Mouse (Mus musculus) intestine, postnatal 0 days (tissue): ENCODE measurements around the gene Opa3. TPM values are rescaled to one million over a fixed set of nuclear protein-coding genes. Genes with fewer than 3 reads are reported as not detected.
"Not testable (repeated sequence)": the region's sequence is repeated elsewhere in the genome, so short reads cannot be mapped to it uniquely, and the experiment has no call there.

Source experiments
- ATAC-seq: fragments of 200-750 bp; cut with Nextera tagmentation; 2 replicates; pipeline ENCODE4 v1.8.0; 2017; ENCODE audit warnings: mild to moderate bottlenecking, moderate TSS enrichment, moderate library complexity
- H3K27ac ChIP-seq: fragments of 300-500 bp; sonication (generic); 2 replicates; pipeline ENCODE4 v1.5.1; 2014; ENCODE audit warnings: mild to moderate bottlenecking, low read depth, low read length, moderate library complexity
- H3K27me3 ChIP-seq: fragments of 300-500 bp; sonication (generic); replicated peaks from 2 replicates; pipeline ENCODE4 v1.6.1; 2014; ENCODE audit warnings: low read length, mixed read lengths; ENCODE audit not compliant: control insufficient read depth, insufficient read depth
- H3K36me3 ChIP-seq: fragments of 300-500 bp; sonication (generic); 2 replicates; pipeline ENCODE4 v1.6.1; 2014; ENCODE audit warnings: mild to moderate bottlenecking, moderate library complexity; ENCODE audit not compliant: control insufficient read depth, insufficient read depth
- H3K4me1 ChIP-seq: fragments of 300-500 bp; sonication (generic); replicated peaks from 2 replicates; pipeline ENCODE4 v1.6.1; 2014; ENCODE audit warnings: antibody characterized with exemption, low read length, mixed read lengths; ENCODE audit not compliant: control insufficient read depth, insufficient read depth
- H3K4me2 ChIP-seq: fragments of 300-500 bp; sonication (generic); replicated peaks from 2 replicates; pipeline ENCODE4 v1.6.1; 2014; ENCODE audit warnings: low read depth, mild to moderate bottlenecking, moderate library complexity
- H3K4me3 ChIP-seq: fragments of 300-500 bp; sonication (generic); 2 replicates; pipeline ENCODE4 v1.5.1; 2014; ENCODE audit warnings: low read depth, low read length
- H3K9ac ChIP-seq: fragments of 300-500 bp; sonication (generic); 2 replicates; pipeline ENCODE4 v1.6.1; 2014; ENCODE audit warnings: mild to moderate bottlenecking, low read depth, low read length
- H3K9me3 ChIP-seq: fragments of 300-500 bp; sonication (generic); 2 replicates; pipeline ENCODE4 v1.6.1; 2016; ENCODE audit warnings: mixed run types; ENCODE audit not compliant: control insufficient read depth
- CTCF ChIP-seq: sonication (generic); IDR thresholded peaks from 2 replicates; pipeline ENCODE4 v1.5.1; 2016; ENCODE audit warnings: low read depth, mild to moderate bottlenecking, control low read depth, antibody characterized with exemption, moderate library complexity
- WGBS: fragments of 180-500 bp; shearing (Covaris S2); extraction: QIAGEN DNeasy Blood & Tissue Kit; methylation state at CpG from one replicate; pipeline ENCODE4 v1.1.7; 2014; 5-methylcytosine and 5-hydroxymethylcytosine counted together
- polyA plus RNA-seq: library from polyadenylated mRNA; unstranded; fragments of >200 nt; fragmentation: Nextera tagmentation; extraction: Ambion mirVana; gene quantifications from 2 replicates; pipeline ENCODE4 v1.2.1, GENCODE M21; 2015

Gene Opa3
- polyA plus RNA-seq, 1 experiment from 2014 or later = 27.5 TPM

GRCm38 (mm10) chr7:19272173-19272764 lies 44.1 kb downstream of the Opa3 start:
- H3K27me3 ChIP-seq = no peaks in the 10 kb centered on the region
- H3K9me3 ChIP-seq = no peaks in the 10 kb centered on the region
- no peaks in the 10 kb centered on the region for H3K4me1 ChIP-seq
- peak; percentile 70 for ATAC-seq
- 1% methylated on average over 31 of the region's 36 CpGs for WGBS
- peaks cover 6% of the 10 kb centered on the region; the same call in 1 of the 2 replicates for H3K36me3 ChIP-seq
- peak overlapping the region; percentile 93 for H3K4me3 ChIP-seq
- TF ChIP-seq CTCF = no peak
- peak overlapping the region; percentile 95 for H3K27ac ChIP-seq
- H3K4me2 ChIP-seq = peak overlapping the region; percentile 95
- H3K9ac ChIP-seq = peak overlapping the region; percentile 71

- TF ChIP-seq CTCF = peak; percentile 64
- Histone ChIP-seq H3K4me3 (no peak overlapping the region), H3K36me3 (no peaks in the 10 kb centered on the region), H3K9me3 (no peaks in the 10 kb centered on the region), H3K4me2 (no peak overlapping the region), H3K4me1 (no peaks in the 10 kb centered on the region; the same call in 1 of the 2 replicates), H3K27ac (no peak overlapping the region), H3K27me3 (peaks cover 32% of the 10 kb centered on the region), H3K9ac (no peak overlapping the region)
- WGBS = 55% methylated on average over 4 of the region's 4 CpGs
- ATAC-seq = no peak
Observed at GRCm38 (mm10) chr7:19276253-19276652, 48.1 kb downstream of the Opa3 start.

GRCm38 (mm10) chr7:19279052-19279451 lies 50.9 kb downstream of the Opa3 start:
- TF ChIP-seq CTCF = no peak
- ATAC-seq = no peak
- peaks cover 42% of the 10 kb centered on the region for H3K27me3 ChIP-seq
- H3K27ac ChIP-seq = no peak overlapping the region
- H3K36me3 ChIP-seq = no peaks in the 10 kb centered on the region
- no peak overlapping the region for H3K9ac ChIP-seq
- H3K9me3 ChIP-seq = no peaks in the 10 kb centered on the region
- peak overlapping the region; percentile 33 for H3K4me3 ChIP-seq
- peak overlapping the region; percentile 60 for H3K4me2 ChIP-seq
- WGBS = 3% methylated on average over 34 of the region's 34 CpGs
- no peaks in the 10 kb centered on the region; the same call in 1 of the 2 replicates for H3K4me1 ChIP-seq

GRCm38 (mm10) chr7:19279581-19280114 lies 51.5 kb downstream of the Opa3 start, which contains the start of gene Ppm1n:
Ppm1n (minus strand) TSS chr7:19280064.
- Histone ChIP-seq H3K27ac (no peak within 1 kb of the TSS), H3K9ac (no peak within 1 kb of the TSS), H3K4me2 (peak within 1 kb of the TSS; percentile 60), H3K4me3 (peak within 1 kb of the TSS; percentile 33), H3K9me3 (no peaks in the 10 kb centered on the region), H3K36me3 (no peaks in the 10 kb centered on the region), H3K27me3 (peaks cover 42% of the 10 kb centered on the region), H3K4me1 (no peaks in the 10 kb centered on the region; the same call in 1 of the 2 replicates)
- peak; percentile 33 for TF ChIP-seq CTCF
- no peak for ATAC-seq
- under 1% methylated on average over 46 of the region's 46 CpGs for WGBS

- not testable (repeated sequence) for H3K4me1 ChIP-seq, H3K27ac ChIP-seq, H3K9ac ChIP-seq, H3K36me3 ChIP-seq, H3K9me3 ChIP-seq
- 0 out of 2 replicates have a peak, but pooled peaks have one; percentile 2 for ATAC-seq
- 33% methylated on average over 6 of the region's 6 CpGs for WGBS
- Histone ChIP-seq H3K4me2 (peak overlapping the region; percentile 88), H3K27me3 (peaks cover 42% of the 10 kb centered on the region), H3K4me3 (0 out of 2 replicates have a peak overlapping the region, but pooled peaks have one; percentile 56)
- TF ChIP-seq CTCF = peak; percentile 80
Observed at GRCm38 (mm10) chr7:19281680-19282304, 53.7 kb downstream of the Opa3 start.

- no peaks in the 10 kb centered on the region; the same call in 1 of the 2 replicates for H3K4me1 ChIP-seq
Observed at GRCm38 (mm10) chr7:19282385-19282784, 54.3 kb downstream of the Opa3 start, which contains the start of gene Rtn2. Rtn2 (plus strand) TSS chr7:19282624.

More at GRCm38 (mm10) chr7:19282385-19282784, 54.3 kb downstream of the Opa3 start, which contains the start of gene Rtn2:
- WGBS = under 1% methylated on average over 36 of the region's 37 CpGs
- Histone ChIP-seq H3K27me3 (peaks cover 42% of the 10 kb centered on the region), H3K9me3 (no peaks in the 10 kb centered on the region), H3K4me2 (peak within 1 kb of the TSS; percentile 88), H3K27ac (no peak within 1 kb of the TSS), H3K4me3 (peak within 1 kb of the TSS; percentile 56), H3K9ac (peak within 1 kb of the TSS; percentile 35; the same call in 1 of the 2 replicates), H3K36me3 (no peaks in the 10 kb centered on the region)
- no peak for TF ChIP-seq CTCF
- peak; percentile 75 for ATAC-seq
